Mouse (Mus musculus): ENCODE results near the gene Mgmt. TPM values are rescaled to one million over a fixed set of nuclear protein-coding genes. Genes with fewer than 3 reads are reported as not detected.

Mgmt gene
- polyA plus RNA-seq, 1 experiment from 2014 or later: 1.3 TPM

GRCm38 (mm10) chr7:136866535-136866934, 27.9 kb upstream of the Mgmt start:
- Histone ChIP-seq H3K9me3 (no peaks in the 10 kb centered on the region), H3K27ac (replicated peaks) (no peak overlapping the region), H3K4me2 (replicated peaks) (no peak overlapping the region), H3K9ac (replicated peaks) (no peak overlapping the region), H3K36me3 (no peaks in the 10 kb centered on the region), H3K4me3 (no peak overlapping the region), H3K4me1 (peaks cover 15% of the 10 kb centered on the region), H3K27me3 (0 out of 2 replicates have a peak, but pooled peaks cover 7% of the 10 kb centered on the region)
- no peak for ATAC-seq (replicated peaks)
- WGBS: 80% methylated on average over 4 of the region's 4 CpGs

GRCm38 (mm10) chr7:136871535-136871934, 22.9 kb upstream of the Mgmt start:
- Histone ChIP-seq H3K4me3 (no peak overlapping the region), H3K27me3 (0 out of 2 replicates have a peak, but pooled peaks cover 5% of the 10 kb centered on the region), H3K4me1 (peaks cover 6% of the 10 kb centered on the region), H3K9ac (replicated peaks) (no peak overlapping the region), H3K9me3 (no peaks in the 10 kb centered on the region), H3K27ac (replicated peaks) (no peak overlapping the region), H3K4me2 (replicated peaks) (no peak overlapping the region), H3K36me3 (no peaks in the 10 kb centered on the region)
- no peak for ATAC-seq (replicated peaks)
- WGBS: 57% methylated on average over 11 of the region's 11 CpGs

GRCm38 (mm10) chr7:136872059-136872458, 22.4 kb upstream of the Mgmt start:
- ATAC-seq (replicated peaks): no peak
- H3K27ac ChIP-seq (replicated peaks): no peak overlapping the region

GRCm38 (mm10) chr7:136874396-136874795, 20.0 kb upstream of the Mgmt start:
- Histone ChIP-seq H3K36me3 (no peaks in the 10 kb centered on the region), H3K27ac (replicated peaks) (no peak overlapping the region), H3K4me3 (no peak overlapping the region), H3K4me2 (replicated peaks) (no peak overlapping the region), H3K9me3 (no peaks in the 10 kb centered on the region), H3K27me3 (0 out of 2 replicates have a peak, but pooled peaks cover 3% of the 10 kb centered on the region), H3K4me1 (peaks cover 6% of the 10 kb centered on the region), H3K9ac (replicated peaks) (no peak overlapping the region)
- WGBS: 52% methylated on average over 1 of the region's 1 CpGs
- no peak for ATAC-seq (replicated peaks)

More at GRCm38 (mm10) chr7:136872059-136872458, 22.4 kb upstream of the Mgmt start:
- Histone ChIP-seq H3K4me3 (no peak overlapping the region), H3K9ac (replicated peaks) (no peak overlapping the region), H3K4me2 (replicated peaks) (no peak overlapping the region), H3K27me3 (0 out of 2 replicates have a peak, but pooled peaks cover 3% of the 10 kb centered on the region), H3K9me3 (no peaks in the 10 kb centered on the region), H3K4me1 (peaks cover 6% of the 10 kb centered on the region), H3K36me3 (no peaks in the 10 kb centered on the region)
- WGBS: 3% methylated on average over 8 of the region's 8 CpGs

GRCm38 (mm10) chr7:136880386-136880785, 14.0 kb upstream of the Mgmt start:
- Histone ChIP-seq H3K27ac (replicated peaks) (no peak overlapping the region), H3K9me3 (no peaks in the 10 kb centered on the region), H3K27me3 (no peaks in the 10 kb centered on the region), H3K9ac (replicated peaks) (no peak overlapping the region), H3K4me3 (no peak overlapping the region), H3K4me1 (no peaks in the 10 kb centered on the region), H3K36me3 (no peaks in the 10 kb centered on the region), H3K4me2 (replicated peaks) (no peak overlapping the region)
- 83% methylated on average over 4 of the region's 4 CpGs for WGBS
- no peak for ATAC-seq (replicated peaks)

- Histone ChIP-seq H3K27me3 (no peaks in the 10 kb centered on the region), H3K9ac (replicated peaks) (no peak overlapping the region), H3K4me2 (replicated peaks) (no peak overlapping the region), H3K4me3 (no peak overlapping the region), H3K27ac (replicated peaks) (no peak overlapping the region), H3K4me1 (no peaks in the 10 kb centered on the region), H3K9me3 (no peaks in the 10 kb centered on the region), H3K36me3 (no peaks in the 10 kb centered on the region)
- no peak for ATAC-seq (replicated peaks)
- WGBS: 79% methylated on average over 6 of the region's 6 CpGs
These were observed 6.3 kb upstream of the Mgmt start for GRCm38 (mm10) chr7:136888161-136888560.

GRCm38 (mm10) chr7:136895356-136895755, 942 bp downstream of the Mgmt start:
- Histone ChIP-seq H3K4me1 (peaks cover 6% of the 10 kb centered on the region), H3K36me3 (no peaks in the 10 kb centered on the region), H3K9me3 (no peaks in the 10 kb centered on the region), H3K27me3 (no peaks in the 10 kb centered on the region), H3K9ac (replicated peaks) (no peak overlapping the region), H3K4me2 (replicated peaks) (no peak overlapping the region), H3K4me3 (no peak overlapping the region), H3K27ac (replicated peaks) (no peak overlapping the region)
- no peak for ATAC-seq (replicated peaks)
- 88% methylated on average over 1 of the region's 1 CpGs for WGBS

- no peak overlapping the region for H3K27ac ChIP-seq (replicated peaks)
- H3K36me3 ChIP-seq: no peaks in the 10 kb centered on the region
- H3K4me2 ChIP-seq (replicated peaks): no peak overlapping the region
- H3K4me1 ChIP-seq: peaks cover 6% of the 10 kb centered on the region
- ATAC-seq (replicated peaks): no peak
- no peaks in the 10 kb centered on the region for H3K27me3 ChIP-seq
- 94% methylated on average over 7 of the region's 7 CpGs for WGBS
- H3K9me3 ChIP-seq: no peaks in the 10 kb centered on the region
- H3K9ac ChIP-seq (replicated peaks): no peak overlapping the region
- H3K4me3 ChIP-seq: no peak overlapping the region
These were observed 1.4 kb downstream of the Mgmt start for GRCm38 (mm10) chr7:136895851-136896250.

- Histone ChIP-seq H3K27me3 (no peaks in the 10 kb centered on the region), H3K9me3 (no peaks in the 10 kb centered on the region; the same call in 1 of the 2 replicates), H3K4me3 (no peak overlapping the region), H3K4me2 (replicated peaks) (no peak overlapping the region), H3K27ac (replicated peaks) (no peak overlapping the region), H3K9ac (replicated peaks) (no peak overlapping the region), H3K4me1 (peaks cover 6% of the 10 kb centered on the region), H3K36me3 (no peaks in the 10 kb centered on the region)
- 40% methylated on average over 1 of the region's 1 CpGs for WGBS
- no peak for ATAC-seq (replicated peaks)
These were observed 3.1 kb downstream of the Mgmt start for GRCm38 (mm10) chr7:136897481-136897880.

GRCm38 (mm10) chr7:136898005-136898404, 3.6 kb downstream of the Mgmt start:
- Histone ChIP-seq H3K27me3 (no peaks in the 10 kb centered on the region), H3K4me1 (peaks cover 6% of the 10 kb centered on the region), H3K36me3 (no peaks in the 10 kb centered on the region), H3K27ac (replicated peaks) (no peak overlapping the region), H3K9ac (replicated peaks) (no peak overlapping the region), H3K4me2 (replicated peaks) (no peak overlapping the region), H3K4me3 (no peak overlapping the region), H3K9me3 (no peaks in the 10 kb centered on the region; the same call in 1 of the 2 replicates)
- no peak for ATAC-seq (replicated peaks)
- 88% methylated on average over 4 of the region's 4 CpGs for WGBS

GRCm38 (mm10) chr7:136908616-136909144, 14.3 kb downstream of the Mgmt start:
- WGBS: 93% methylated on average over 11 of the region's 11 CpGs
- Histone ChIP-seq H3K27me3 (no peaks in the 10 kb centered on the region), H3K4me3 (no peak overlapping the region), H3K9me3 (no peaks in the 10 kb centered on the region), H3K4me1 (no peaks in the 10 kb centered on the region), H3K4me2 (replicated peaks) (no peak overlapping the region), H3K36me3 (no peaks in the 10 kb centered on the region), H3K9ac (replicated peaks) (no peak overlapping the region), H3K27ac (replicated peaks) (no peak overlapping the region)
- no peak for ATAC-seq (replicated peaks)

- Histone ChIP-seq H3K4me2 (replicated peaks) (no peak overlapping the region), H3K36me3 (no peaks in the 10 kb centered on the region), H3K4me3 (no peak overlapping the region), H3K27me3 (no peaks in the 10 kb centered on the region), H3K9me3 (no peaks in the 10 kb centered on the region), H3K9ac (replicated peaks) (no peak overlapping the region), H3K4me1 (no peaks in the 10 kb centered on the region), H3K27ac (replicated peaks) (no peak overlapping the region)
- 94% methylated on average over 4 of the region's 4 CpGs for WGBS
- ATAC-seq (replicated peaks): no peak
These were observed 18.5 kb downstream of the Mgmt start for GRCm38 (mm10) chr7:136912901-136913300.

- H3K27ac ChIP-seq (replicated peaks): no peak overlapping the region
- H3K36me3 ChIP-seq: no peaks in the 10 kb centered on the region
- no peaks in the 10 kb centered on the region for H3K9me3 ChIP-seq
- no peak overlapping the region for H3K9ac ChIP-seq (replicated peaks)
- 89% methylated on average over 3 of the region's 3 CpGs for WGBS
- no peaks in the 10 kb centered on the region for H3K27me3 ChIP-seq
- H3K4me3 ChIP-seq: no peak overlapping the region
- no peaks in the 10 kb centered on the region for H3K4me1 ChIP-seq
- no peak overlapping the region for H3K4me2 ChIP-seq (replicated peaks)
- no peak for ATAC-seq (replicated peaks)
These were observed 21.6 kb downstream of the Mgmt start for GRCm38 (mm10) chr7:136916021-136916420.

All from forebrain, embryonic 15.5 days (tissue).